Mouse (Mus musculus) CH12.LX (cell line): ENCODE results near the gene Grid1. TPM values are rescaled to one million over a fixed set of nuclear protein-coding genes. Genes with fewer than 3 reads are reported as not detected.

ENCODE experiments used
- DNase-seq: peaks from one replicate; pipeline ENCODE4 v3.0.0-alpha.2; 2013; ENCODE audit errors: extremely low read depth
- H3K27ac ChIP-seq: 2 replicates; pipeline ENCODE4 v1.5.1; 2012; ENCODE audit warnings: low read depth, mild to moderate bottlenecking, control low read depth, moderate library complexity; ENCODE audit not compliant: insufficient read depth
- H3K27me3 ChIP-seq: replicated peaks from 2 replicates; pipeline ENCODE3; 2012; ENCODE audit warnings: inconsistent platforms
- H3K36me3 ChIP-seq, 2 experiments: replicated peaks in 1 of 2; 2 replicates each; pipeline versions ENCODE3 to v1.6.1; 2012; ENCODE audit warnings: inconsistent platforms in 1 of 2, low read length in 1 of 2, mild to moderate bottlenecking in 1 of 2, mixed read lengths in 1 of 2, moderate library complexity in 1 of 2; ENCODE audit not compliant: control insufficient read depth in 1 of 2, insufficient read depth in 1 of 2
- H3K4me1 ChIP-seq, 2 experiments: 2 replicates each; pipeline ENCODE4 v1.6.1; 2012; ENCODE audit warnings: inconsistent platforms in 1 of 2, moderate library complexity in 1 of 2; ENCODE audit not compliant: insufficient read depth in 2 of 2, control insufficient read depth in 1 of 2
- H3K4me2 ChIP-seq: 2 replicates; pipeline ENCODE4 v1.6.1; 2012; ENCODE audit warnings: low read depth, mild to moderate bottlenecking, control low read depth; ENCODE audit not compliant: poor library complexity, insufficient read depth, severe bottlenecking
- H3K4me3 ChIP-seq, 3 experiments: fragments of 150-350 bp in 1 of 3; sonication (generic) in 1 of 3; replicated peaks in 1 of 3; 2 replicates each; pipeline versions ENCODE3 to v1.5.1; 2011 to 2012; ENCODE audit warnings: low read depth in 2 of 3, low read length in 2 of 3, mild to moderate bottlenecking in 2 of 3, moderate library complexity in 2 of 3, control low read depth in 1 of 3, improper control_type of control experiment in 1 of 3, inconsistent platforms in 1 of 3, mixed read lengths in 1 of 3; ENCODE audit not compliant: poor library complexity in 1 of 3
- H3K79me2 ChIP-seq: replicated peaks from 2 replicates; pipeline ENCODE4 v1.6.1; 2012; ENCODE audit warnings: mild to moderate bottlenecking, moderate library complexity; ENCODE audit not compliant: control insufficient read depth, poor library complexity, insufficient read depth, severe bottlenecking; ENCODE audit errors: extremely low read depth
- H3K9ac ChIP-seq: 2 replicates; pipeline ENCODE4 v1.6.1; 2012; ENCODE audit warnings: low read depth, mild to moderate bottlenecking, control low read depth, moderate library complexity; ENCODE audit not compliant: insufficient read depth
- H3K9me3 ChIP-seq: replicated peaks from 2 replicates; pipeline ENCODE3; 2012; ENCODE audit warnings: low read length, inconsistent platforms, mixed read lengths
- BHLHE40 ChIP-seq: IDR thresholded peaks from 2 replicates; pipeline ENCODE4 v1.6.1; 2011; ENCODE audit warnings: mild to moderate bottlenecking, low read depth, low read length, improper control_type of control experiment
- CHD1 ChIP-seq: IDR thresholded peaks from 2 replicates; pipeline ENCODE4 v1.6.1; 2012; ENCODE audit warnings: low read depth, low read length, improper control_type of control experiment, inconsistent platforms
- CHD2 ChIP-seq: IDR thresholded peaks from 2 replicates; pipeline ENCODE4 v1.6.1; 2011; ENCODE audit warnings: low read length, improper control_type of control experiment
- CTCF ChIP-seq, 2 experiments: IDR thresholded peaks in 1 of 2; conservative IDR thresholded peaks in 1 of 2; 2 replicates each; pipeline ENCODE4 v1.5.1; 2011 to 2012; ENCODE audit warnings: low read depth in 2 of 2, low read length in 2 of 2, improper control_type of control experiment in 1 of 2, inconsistent platforms in 1 of 2, mild to moderate bottlenecking in 1 of 2, moderate library complexity in 1 of 2
- E2F4 ChIP-seq: IDR thresholded peaks from 2 replicates; pipeline ENCODE4 v1.6.1; 2011; ENCODE audit warnings: low read depth, low read length, improper control_type of control experiment; ENCODE audit not compliant: insufficient replicate concordance
- ELF1 ChIP-seq: IDR thresholded peaks from 2 replicates; pipeline ENCODE4 v1.6.1; 2014; ENCODE audit warnings: low read depth, mild to moderate bottlenecking, inconsistent platforms, low read length, improper control_type of control experiment
- EP300 ChIP-seq: IDR thresholded peaks from 2 replicates; pipeline ENCODE4 v1.6.1; 2011; ENCODE audit warnings: low read length, improper control_type of control experiment
- ETS1 ChIP-seq: conservative IDR thresholded peaks from 2 replicates; pipeline ENCODE4 v1.6.1; 2012; ENCODE audit warnings: low read depth, mild to moderate bottlenecking, inconsistent platforms, low read length, improper control_type of control experiment, moderate library complexity
- GABPA ChIP-seq: IDR thresholded peaks from 2 replicates; pipeline ENCODE4 v1.6.1; 2012; ENCODE audit warnings: low read depth, low read length, improper control_type of control experiment, inconsistent platforms; ENCODE audit not compliant: insufficient replicate concordance
- IRF4 ChIP-seq: IDR thresholded peaks from 2 replicates; pipeline ENCODE4 v1.6.1; 2014; ENCODE audit warnings: low read depth, mild to moderate bottlenecking, inconsistent platforms, low read length, improper control_type of control experiment
- JUND ChIP-seq: conservative IDR thresholded peaks from 2 replicates; pipeline ENCODE4 v1.6.1; 2011; ENCODE audit warnings: low read depth, low read length, improper control_type of control experiment
- KAT2A ChIP-seq: IDR thresholded peaks from 2 replicates; pipeline ENCODE4 v1.6.1; 2012; ENCODE audit warnings: low read length, improper control_type of control experiment, inconsistent platforms; ENCODE audit not compliant: insufficient replicate concordance
- MAFK ChIP-seq: IDR thresholded peaks from 2 replicates; pipeline ENCODE4 v1.6.1; 2011; ENCODE audit warnings: low read length, improper control_type of control experiment; ENCODE audit not compliant: insufficient replicate concordance
- MAX ChIP-seq: IDR thresholded peaks from 2 replicates; pipeline ENCODE4 v1.6.1; 2011; ENCODE audit warnings: low read length, improper control_type of control experiment
- MEF2A ChIP-seq: IDR thresholded peaks from 2 replicates; pipeline ENCODE4 v1.6.1; 2014; ENCODE audit warnings: low read depth, mild to moderate bottlenecking, inconsistent platforms, low read length, improper control_type of control experiment, borderline replicate concordance
- MYC ChIP-seq: IDR thresholded peaks from 2 replicates; pipeline ENCODE4 v1.6.1; 2011; ENCODE audit warnings: low read depth, mild to moderate bottlenecking, improper control_type of control experiment, low read length
- NELFE ChIP-seq: IDR thresholded peaks from 2 replicates; pipeline ENCODE4 v1.6.1; 2011; ENCODE audit warnings: low read depth, low read length, improper control_type of control experiment
- NRF1 ChIP-seq: IDR thresholded peaks from 2 replicates; pipeline ENCODE4 v1.6.1; 2014; ENCODE audit warnings: low read depth, mild to moderate bottlenecking, inconsistent platforms, low read length, improper control_type of control experiment, moderate library complexity
- PAX5 ChIP-seq: IDR thresholded peaks from 2 replicates; pipeline ENCODE4 v1.6.1; 2012; ENCODE audit warnings: low read length, inconsistent platforms, mixed read lengths
- POLR2A ChIP-seq: IDR thresholded peaks from 2 replicates; pipeline ENCODE4 v1.6.1; 2011; ENCODE audit warnings: low read depth, mild to moderate bottlenecking, improper control_type of control experiment, low read length
- RAD21 ChIP-seq: IDR thresholded peaks from 2 replicates; pipeline ENCODE4 v1.6.1; 2011; ENCODE audit warnings: low read depth, mild to moderate bottlenecking, low read length, improper control_type of control experiment, moderate library complexity
- RCOR1 ChIP-seq: conservative IDR thresholded peaks from 2 replicates; pipeline ENCODE4 v1.6.1; 2012; ENCODE audit warnings: low read depth, mild to moderate bottlenecking, inconsistent platforms, low read length, improper control_type of control experiment
- SIN3A ChIP-seq: IDR thresholded peaks from 2 replicates; pipeline ENCODE4 v1.6.1; 2012; ENCODE audit warnings: low read length, improper control_type of control experiment, inconsistent platforms
- SMC3 ChIP-seq: IDR thresholded peaks from 2 replicates; pipeline ENCODE4 v1.6.1; 2011; ENCODE audit warnings: low read depth, low read length, improper control_type of control experiment
- TBP ChIP-seq: conservative IDR thresholded peaks from 2 replicates; pipeline ENCODE4 v1.6.1; 2011; ENCODE audit warnings: low read depth, low read length, improper control_type of control experiment
- UBTF ChIP-seq: IDR thresholded peaks from 2 replicates; pipeline ENCODE4 v1.6.1; 2012; ENCODE audit warnings: low read depth, mild to moderate bottlenecking, inconsistent platforms, low read length, improper control_type of control experiment, moderate library complexity
- USF1 ChIP-seq: IDR thresholded peaks from 2 replicates; pipeline ENCODE4 v1.6.1; 2014; ENCODE audit warnings: low read depth, mild to moderate bottlenecking, inconsistent platforms, low read length, improper control_type of control experiment
- USF2 ChIP-seq: conservative IDR thresholded peaks from 2 replicates; pipeline ENCODE4 v1.6.1; 2011; ENCODE audit warnings: low read depth, low read length, improper control_type of control experiment
- ZC3H11A ChIP-seq: IDR thresholded peaks from 2 replicates; pipeline ENCODE4 v1.6.1; 2012; ENCODE audit warnings: low read depth, mild to moderate bottlenecking, inconsistent platforms, low read length, improper control_type of control experiment
- ZMIZ1 ChIP-seq: IDR thresholded peaks from 2 replicates; pipeline ENCODE4 v1.6.1; 2012; ENCODE audit warnings: low read depth, mild to moderate bottlenecking, inconsistent platforms, low read length, improper control_type of control experiment
- ZNF384 ChIP-seq: IDR thresholded peaks from 2 replicates; pipeline ENCODE4 v1.6.1; 2012; ENCODE audit warnings: low read depth, low read length, improper control_type of control experiment, inconsistent platforms
- dilution Hi-C: fragments of 300-500 bp; cut with MboI; formaldehyde crosslinking; loops from 2 replicates; pipeline ENCODE4 v1.14.3; 2020; ENCODE audit warnings: low sequenced_read_pairs; ENCODE audit not compliant: extremely low pct_unique_long_range_greater_than_20kb, extremely low pct_ligation_motif_present
- in situ Hi-C: fragments of 300-500 bp; cut with MboI; formaldehyde crosslinking; loops from 3 replicates; pipeline ENCODE4 v1.14.3; 2019; ENCODE audit warnings: low sequenced_read_pairs, low pct_ligation_motif_present, low pct_unique_long_range_greater_than_20kb, mixed read lengths
- polyA plus RNA-seq: library from polyadenylated mRNA; unstranded; fragments of >175 nt; gene quantifications from 2 replicates; pipeline ENCODE4 v1.2.1, GENCODE M21; 2012; ENCODE audit warnings: low read depth; ENCODE audit not compliant: insufficient read length
- total RNA-seq, 2 experiments: library from RNA; depleted of rRNA; stranded (reverse); fragments of 300-350 nt in 1 of 2; fragments of >200 nt in 1 of 2; gene quantifications; 2 replicates each; pipeline ENCODE4 v1.2.3; 2012 to 2014

The Grid1 gene
- total and polyA plus RNA-seq, 3 experiments = not detected

DNA sequence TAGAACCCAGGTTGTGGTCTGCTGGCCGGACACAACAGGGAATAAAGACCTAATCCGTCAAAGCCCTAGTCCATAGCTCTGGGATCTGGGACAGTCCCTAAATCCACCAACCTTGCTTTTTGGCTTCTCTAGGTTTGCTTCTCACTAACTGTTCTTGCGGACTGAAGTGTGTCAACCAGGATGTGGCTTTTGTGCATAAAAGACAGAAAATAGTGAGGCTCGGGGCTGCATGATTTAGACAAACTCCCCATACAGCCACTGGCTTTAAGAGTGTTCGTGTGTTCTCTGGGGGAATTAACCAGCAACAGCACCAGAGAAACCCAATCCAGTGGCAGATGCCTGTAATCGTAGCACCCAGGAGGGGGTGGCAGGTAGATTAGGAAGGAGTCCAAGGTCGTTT lies 47.8 kb upstream of the Grid1 start:
- no peak for DNase-seq
- H3K4me2 ChIP-seq = no peak overlapping the region
- H3K4me3 ChIP-seq = no peak overlapping the region
- no peak overlapping the region for H3K9ac ChIP-seq
- no peaks in the 10 kb centered on the region for H3K79me2 ChIP-seq
- H3K27me3 ChIP-seq = no peaks in the 10 kb centered on the region
- peaks cover 5 to 6% of the 10 kb centered on the region in 2 experiments for H3K4me1 ChIP-seq
- no peaks in the 10 kb centered on the region for H3K36me3 ChIP-seq
- peaks cover 9% of the 10 kb centered on the region for H3K9me3 ChIP-seq
- TF ChIP-seq RAD21 (no peak), USF1 (no peak), CHD2 (no peak), EP300 (no peak), E2F4 (no peak), NELFE (no peak), POLR2A (no peak), GABPA (no peak), RCOR1 (no peak), ZMIZ1 (no peak), JUND (no peak), MAFK (no peak), ZC3H11A (no peak), USF2 (no peak), ELF1 (no peak), CHD1 (no peak), KAT2A (no peak), UBTF (no peak)
- no peak overlapping the region for H3K27ac ChIP-seq
- dilution Hi-C loops (loop anchor here (25.0 kb wide), 1 partner anchor 160 kb away; the partner anchor contains the start of gene Opn4), in situ Hi-C loops (loop anchor here (5.0 to 25.0 kb wide), 2 partner anchors 150 to 335 kb away; no protein-coding TSS in a partner anchor)

DNA sequence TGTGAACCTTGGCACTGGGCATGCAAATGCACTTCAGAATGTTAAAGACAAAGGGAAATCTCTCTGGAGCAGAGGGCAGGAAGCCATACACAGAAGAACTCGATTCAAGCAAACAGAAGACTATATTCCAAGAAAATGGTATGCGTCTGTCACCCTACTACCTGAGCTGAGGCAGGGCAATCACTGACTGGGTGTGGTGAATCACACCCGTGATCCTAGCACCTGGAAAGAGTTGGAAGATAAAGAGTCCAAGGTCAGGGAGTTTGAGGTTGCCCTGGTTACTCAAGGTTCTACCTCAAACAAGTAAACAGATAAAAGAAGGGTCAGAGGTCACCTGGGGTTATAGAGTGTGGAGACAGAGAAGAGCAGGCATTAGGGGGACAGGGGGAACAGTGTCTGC lies 46.2 kb upstream of the Grid1 start:
- in situ Hi-C loops = loop anchor here (5.0 to 25.0 kb wide), 2 partner anchors 151 to 336 kb away; no protein-coding TSS in a partner anchor
- TF ChIP-seq MYC (no peak), SIN3A (no peak), IRF4 (no peak), GABPA (no peak), PAX5 (no peak), CHD2 (no peak), MAFK (no peak), SMC3 (no peak), TBP (no peak), MAX (no peak), ZMIZ1 (no peak), ZNF384 (no peak), UBTF (no peak), CTCF (conservative IDR thresholded peaks at IDR 0.05 in 1 of 2, IDR thresholded peaks at IDR 0.05 in 1 of 2; ENCODE audit: low read depth in 2 of 2, low read length in 2 of 2) (no peak), MEF2A (no peak), NRF1 (no peak), ELF1 (no peak), BHLHE40 (no peak), NELFE (no peak), ETS1 (no peak)
- Histone ChIP-seq H3K4me2 (no peak overlapping the region), H3K9ac (no peak overlapping the region), H3K27ac (no peak overlapping the region), H3K27me3 (no peaks in the 10 kb centered on the region), H3K4me1 (peaks cover 5 to 6% of the 10 kb centered on the region in 2 experiments), H3K36me3 (no peaks in the 10 kb centered on the region), H3K4me3 (no peak overlapping the region), H3K79me2 (no peaks in the 10 kb centered on the region), H3K9me3 (peaks cover 9% of the 10 kb centered on the region)
- DNase-seq = no peak
- dilution Hi-C loops = loop anchor here (25.0 kb wide), 1 partner anchor 161 kb away; the partner anchor contains the start of gene Opn4
